Mouse (Mus musculus) midbrain, postnatal 0 days (tissue): ENCODE measurements around the gene Fndc3b. TPM values are rescaled to one million over a fixed set of nuclear protein-coding genes. Genes with fewer than 3 reads are reported as not detected.

Experiments used
- ATAC-seq: fragments of 200-750 bp; cut with Nextera tagmentation; 2 replicates; pipeline ENCODE4 v1.8.0; 2017; ENCODE audit warnings: moderate number of reproducible peaks, mild to moderate bottlenecking, moderate TSS enrichment, moderate library complexity; ENCODE audit not compliant: low FRiP score
- DNase-seq: peaks from one replicate; pipeline ENCODE4 v3.0.0-alpha.2; 2015; ENCODE audit warnings: low spot score
- H3K27ac ChIP-seq: fragments of 300-500 bp; sonication (generic); 2 replicates; pipeline ENCODE4 v1.5.1; 2014; ENCODE audit warnings: low read depth, mild to moderate bottlenecking, low read length, mixed read lengths
- H3K27me3 ChIP-seq: fragments of 300-500 bp; sonication (generic); 2 replicates; pipeline ENCODE4 v1.6.1; 2014; ENCODE audit warnings: low read length, control low read depth, mixed read lengths; ENCODE audit not compliant: insufficient read depth
- H3K36me3 ChIP-seq: fragments of 300-500 bp; sonication (generic); 2 replicates; pipeline ENCODE4 v1.6.1; 2014; ENCODE audit warnings: low read length, control low read depth, mixed read lengths; ENCODE audit not compliant: insufficient read depth
- H3K4me1 ChIP-seq: fragments of 300-500 bp; sonication (generic); 2 replicates; pipeline ENCODE4 v1.6.1; 2014; ENCODE audit warnings: mild to moderate bottlenecking, control low read depth, antibody characterized with exemption, low read length, mixed read lengths; ENCODE audit not compliant: insufficient read depth
- H3K4me2 ChIP-seq: fragments of 300-500 bp; sonication (generic); 2 replicates; pipeline ENCODE4 v1.6.1; 2014; ENCODE audit warnings: low read depth, mild to moderate bottlenecking, low read length, mixed read lengths; ENCODE audit not compliant: poor library complexity, severe bottlenecking
- H3K4me3 ChIP-seq: fragments of 300-500 bp; sonication (generic); 2 replicates; pipeline ENCODE4 v1.5.1; 2014; ENCODE audit warnings: low read depth, mild to moderate bottlenecking, low read length, moderate library complexity
- H3K9ac ChIP-seq: fragments of 300-500 bp; sonication (generic); replicated peaks from 2 replicates; pipeline ENCODE4 v1.6.1; 2014; ENCODE audit warnings: mild to moderate bottlenecking, low read length, moderate library complexity, mixed read lengths; ENCODE audit not compliant: poor library complexity, severe bottlenecking
- H3K9me3 ChIP-seq: fragments of 300-500 bp; sonication (generic); 2 replicates; pipeline ENCODE4 v1.6.1; 2016; ENCODE audit warnings: low read length, control low read depth
- CTCF ChIP-seq: IDR thresholded peaks from 2 replicates; pipeline ENCODE4 v1.5.1; 2016; ENCODE audit warnings: antibody characterized with exemption, mild to moderate bottlenecking
- WGBS: fragments of 180-500 bp; shearing (Covaris S2); extraction: QIAGEN DNeasy Blood & Tissue Kit; methylation state at CpG from one replicate; pipeline ENCODE4 v1.1.7; 2014; 5-methylcytosine and 5-hydroxymethylcytosine counted together
- polyA plus RNA-seq: library from polyadenylated mRNA; unstranded; fragments of >200 nt; fragmentation: Nextera tagmentation; extraction: Ambion mirVana; gene quantifications from 2 replicates; pipeline ENCODE4 v1.2.1, GENCODE M21; 2015
- total RNA-seq: library from RNA; depleted of rRNA; stranded (reverse); fragments of >200 nt; gene quantifications from 2 replicates; pipeline ENCODE4 v1.2.3, GENCODE M21; 2014

The Fndc3b gene
- total and polyA plus RNA-seq, 2 experiments from 2014 or later: 7.6 to 13.4 TPM

DNA sequence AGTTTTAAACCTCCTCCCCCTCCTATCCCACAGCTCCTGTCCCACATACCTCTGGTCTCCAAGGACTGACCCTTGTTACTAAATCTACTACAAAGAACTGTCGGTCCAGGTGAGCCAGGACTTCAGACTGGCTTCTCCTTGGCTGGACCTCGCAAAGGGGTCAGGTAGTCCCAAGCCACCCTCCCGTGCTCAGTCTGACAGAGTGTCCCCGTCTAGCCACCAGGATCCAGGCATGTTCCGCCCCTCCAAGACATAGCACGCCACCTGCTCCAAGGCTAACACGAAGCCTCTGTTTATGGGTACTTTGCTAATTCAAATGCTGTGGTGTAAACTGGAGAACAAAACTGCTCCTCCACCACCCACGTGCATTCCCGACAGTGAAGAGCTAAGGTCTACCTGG is 6.5 kb downstream of the Fndc3b start:
- Histone ChIP-seq H3K9me3 (no peaks in the 10 kb centered on the region), H3K4me2 (no peak overlapping the region), H3K27me3 (no peaks in the 10 kb centered on the region), H3K4me3 (no peak overlapping the region), H3K27ac (no peak overlapping the region), H3K36me3 (no peaks in the 10 kb centered on the region), H3K9ac (no peak overlapping the region), H3K4me1 (no peaks in the 10 kb centered on the region)
- ATAC-seq: no peak
- no peak for DNase-seq
- no peak for TF ChIP-seq CTCF
- WGBS: 92% methylated on average over 9 of the region's 9 CpGs

DNA sequence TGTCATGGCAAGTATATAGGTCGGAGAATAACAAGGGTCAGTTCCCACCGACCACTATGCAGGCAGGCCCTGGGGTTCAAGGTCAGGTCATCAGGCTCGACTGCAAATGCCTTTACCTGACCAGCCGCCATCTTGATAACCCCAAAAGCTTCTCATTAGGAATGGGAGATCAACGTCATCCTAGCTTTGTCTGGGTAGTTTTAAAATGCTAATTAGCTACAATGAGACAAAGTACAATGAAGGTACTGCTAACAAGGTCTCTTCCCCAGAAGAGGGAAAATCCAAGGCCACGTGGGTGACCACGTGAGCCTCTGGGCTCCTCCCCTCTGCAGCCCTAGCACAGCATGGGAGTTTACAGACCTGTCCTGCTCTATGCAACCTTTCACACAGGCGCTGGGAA is 7.6 kb downstream of the Fndc3b start:
- Histone ChIP-seq H3K27ac (no peak overlapping the region), H3K9me3 (no peaks in the 10 kb centered on the region), H3K4me1 (no peaks in the 10 kb centered on the region), H3K27me3 (no peaks in the 10 kb centered on the region), H3K4me3 (no peak overlapping the region), H3K36me3 (no peaks in the 10 kb centered on the region), H3K9ac (no peak overlapping the region), H3K4me2 (no peak overlapping the region)
- DNase-seq: no peak
- no peak for ATAC-seq
- 89% methylated on average over 8 of the region's 8 CpGs for WGBS
- no peak for TF ChIP-seq CTCF

DNA sequence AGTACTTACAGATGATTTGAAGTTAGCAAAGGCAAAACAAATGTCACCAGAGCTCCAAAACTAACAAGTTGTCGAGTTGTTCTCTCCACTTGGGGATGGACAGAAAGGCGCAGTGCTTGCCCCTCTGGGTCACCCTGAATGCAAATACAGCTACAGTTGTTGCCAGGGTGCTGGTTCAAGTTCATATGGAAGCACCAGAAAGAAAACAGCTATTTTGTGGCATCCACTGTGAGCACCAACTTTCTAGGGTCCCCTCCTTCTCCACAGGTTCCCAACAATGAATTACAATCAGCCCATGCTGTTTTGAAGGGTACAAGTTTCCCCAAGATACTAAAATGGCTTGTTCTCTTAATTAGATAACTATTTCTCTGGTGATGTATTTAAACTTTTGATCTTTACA is 8.0 kb downstream of the Fndc3b start:
- Histone ChIP-seq H3K9me3 (no peaks in the 10 kb centered on the region), H3K9ac (no peak overlapping the region), H3K36me3 (no peaks in the 10 kb centered on the region), H3K4me1 (no peaks in the 10 kb centered on the region), H3K27me3 (no peaks in the 10 kb centered on the region), H3K4me3 (no peak overlapping the region), H3K4me2 (no peak overlapping the region), H3K27ac (no peak overlapping the region)
- WGBS: 93% methylated on average over 2 of the region's 2 CpGs
- DNase-seq (no peak), ATAC-seq (no peak)
- no peak for TF ChIP-seq CTCF

DNA sequence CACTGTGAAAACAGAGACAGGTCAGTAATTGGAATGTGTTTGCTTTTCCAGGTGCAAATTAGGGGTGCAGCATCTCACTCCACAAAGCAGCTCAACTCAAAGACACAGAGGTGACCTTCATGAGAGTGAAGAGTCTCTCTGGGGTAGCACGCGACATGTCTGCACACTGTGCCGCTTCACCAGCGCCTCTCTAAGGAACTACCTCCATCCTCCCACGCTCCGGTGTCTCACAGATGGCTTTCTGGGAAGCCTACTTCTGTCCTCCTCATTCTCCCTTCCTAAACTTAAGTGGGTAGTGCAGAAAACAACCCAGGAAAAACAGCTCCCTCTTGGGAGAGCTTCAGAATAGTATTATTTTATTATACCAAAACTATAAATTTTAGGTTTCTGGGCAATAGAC is 12.4 kb downstream of the Fndc3b start:
- Histone ChIP-seq H3K27ac (no peak overlapping the region), H3K4me2 (no peak overlapping the region), H3K4me1 (no peaks in the 10 kb centered on the region), H3K4me3 (no peak overlapping the region), H3K9me3 (no peaks in the 10 kb centered on the region), H3K36me3 (no peaks in the 10 kb centered on the region), H3K9ac (no peak overlapping the region), H3K27me3 (no peaks in the 10 kb centered on the region)
- no peak for ATAC-seq
- no peak for DNase-seq
- TF ChIP-seq CTCF: no peak
- 96% methylated on average over 6 of the region's 6 CpGs for WGBS

DNA sequence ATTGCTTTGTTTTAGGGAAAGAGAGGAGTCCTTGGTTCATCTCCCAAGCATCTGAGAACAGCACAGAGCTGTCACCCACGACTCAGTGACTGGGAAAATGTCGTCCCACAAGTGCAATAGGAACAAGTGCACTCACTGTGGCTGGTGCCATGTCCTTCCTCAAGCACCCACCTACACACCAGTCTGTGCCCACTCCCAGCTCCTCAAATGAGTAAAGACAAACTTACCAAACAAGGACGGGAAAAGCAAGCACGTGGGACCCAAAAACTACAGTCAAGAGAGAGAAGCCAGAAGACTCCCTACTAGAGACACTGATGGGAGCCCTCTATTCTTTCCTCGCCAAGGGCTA is 14.7 kb downstream of the Fndc3b start:
- no peak for ATAC-seq
- no peak for TF ChIP-seq CTCF
- 84% methylated on average over 5 of the region's 5 CpGs for WGBS

DNA sequence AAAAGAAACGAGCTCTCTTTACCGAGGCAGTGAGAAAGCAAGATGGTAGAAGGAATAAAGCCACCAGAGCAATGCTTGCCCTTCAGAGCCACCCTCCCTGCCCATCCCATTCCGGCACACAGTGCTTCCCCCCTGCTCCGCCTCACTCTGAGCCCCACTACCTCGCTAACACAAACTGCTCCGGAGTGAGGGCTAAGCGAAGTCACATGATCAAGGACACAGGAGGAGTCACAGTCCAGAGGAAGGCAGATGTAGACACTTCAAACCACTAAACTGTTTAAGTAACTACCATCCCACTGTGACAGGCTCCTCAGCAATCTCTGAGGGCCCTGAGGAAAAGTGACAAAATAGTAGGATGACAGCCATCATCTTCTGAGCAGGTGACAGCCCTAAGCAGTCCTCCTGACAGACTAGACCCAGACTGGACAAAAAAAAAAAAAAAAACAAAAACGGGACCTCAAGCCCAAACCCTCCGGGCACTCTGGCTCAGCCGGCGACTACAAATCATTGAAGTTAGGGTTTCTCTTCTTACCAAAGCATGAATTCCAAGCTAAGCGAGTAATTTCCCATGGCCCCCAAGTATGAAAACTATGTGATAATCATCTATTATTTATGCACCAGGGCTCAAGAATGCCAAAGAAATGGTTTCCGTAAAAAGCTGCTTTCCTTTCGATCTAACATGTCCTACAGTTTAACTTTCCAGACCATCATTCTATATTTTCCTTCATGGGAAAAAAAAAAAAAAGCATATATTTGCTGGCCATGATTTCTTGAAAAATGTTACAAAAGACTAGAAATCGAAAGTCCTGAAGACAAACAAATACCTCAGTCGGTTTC is 15.3 kb downstream of the Fndc3b start:
- Histone ChIP-seq H3K9me3 (no peaks in the 10 kb centered on the region), H3K4me1 (no peaks in the 10 kb centered on the region), H3K27ac (no peak overlapping the region), H3K4me3 (no peak overlapping the region), H3K27me3 (no peaks in the 10 kb centered on the region), H3K36me3 (no peaks in the 10 kb centered on the region), H3K9ac (no peak overlapping the region), H3K4me2 (no peak overlapping the region)
- DNase-seq (no peak), ATAC-seq (no peak)
- whole genome bisulfite sequencing: 82% methylated on average over 16 of the region's 16 CpGs
- TF ChIP-seq CTCF: no peak

More for the DNA sequence above, 14.7 kb downstream of the Fndc3b start:
- H3K27me3 ChIP-seq: no peaks in the 10 kb centered on the region
- no peak overlapping the region for H3K27ac ChIP-seq
- H3K9me3 ChIP-seq: no peaks in the 10 kb centered on the region
- no peak overlapping the region for H3K9ac ChIP-seq
- H3K36me3 ChIP-seq: no peaks in the 10 kb centered on the region
- no peak overlapping the region for H3K4me2 ChIP-seq
- H3K4me3 ChIP-seq: no peak overlapping the region
- H3K4me1 ChIP-seq: no peaks in the 10 kb centered on the region
- no peak for DNase-seq
